Mouse (Mus musculus) CH12.LX (cell line): ENCODE data around the gene Sorcs3. TPM values are rescaled to one million over a fixed set of nuclear protein-coding genes. Genes with fewer than 3 reads are reported as not detected.

ENCODE experiments used
- DNase-seq: peaks from one replicate; pipeline ENCODE4 v3.0.0-alpha.2; 2013; ENCODE audit errors: extremely low read depth
- H3K27ac ChIP-seq: 2 replicates; pipeline ENCODE4 v1.5.1; 2012; ENCODE audit warnings: low read depth, mild to moderate bottlenecking, control low read depth, moderate library complexity; ENCODE audit not compliant: insufficient read depth
- H3K27me3 ChIP-seq: replicated peaks from 2 replicates; pipeline ENCODE3; 2012; ENCODE audit warnings: inconsistent platforms
- H3K36me3 ChIP-seq, 2 experiments: replicated peaks in 1 of 2; 2 replicates each; pipeline versions ENCODE3 to v1.6.1; 2012; ENCODE audit warnings: inconsistent platforms in 1 of 2, low read length in 1 of 2, mild to moderate bottlenecking in 1 of 2, mixed read lengths in 1 of 2, moderate library complexity in 1 of 2; ENCODE audit not compliant: control insufficient read depth in 1 of 2, insufficient read depth in 1 of 2
- H3K4me1 ChIP-seq, 2 experiments: 2 replicates each; pipeline ENCODE4 v1.6.1; 2012; ENCODE audit warnings: inconsistent platforms in 1 of 2, moderate library complexity in 1 of 2; ENCODE audit not compliant: insufficient read depth in 2 of 2, control insufficient read depth in 1 of 2
- H3K4me2 ChIP-seq: 2 replicates; pipeline ENCODE4 v1.6.1; 2012; ENCODE audit warnings: low read depth, mild to moderate bottlenecking, control low read depth; ENCODE audit not compliant: poor library complexity, insufficient read depth, severe bottlenecking
- H3K4me3 ChIP-seq, 3 experiments: fragments of 150-350 bp in 1 of 3; sonication (generic) in 1 of 3; replicated peaks in 1 of 3; 2 replicates each; pipeline versions ENCODE3 to v1.5.1; 2011 to 2012; ENCODE audit warnings: low read depth in 2 of 3, low read length in 2 of 3, mild to moderate bottlenecking in 2 of 3, moderate library complexity in 2 of 3, control low read depth in 1 of 3, improper control_type of control experiment in 1 of 3, inconsistent platforms in 1 of 3, mixed read lengths in 1 of 3; ENCODE audit not compliant: poor library complexity in 1 of 3
- H3K79me2 ChIP-seq: replicated peaks from 2 replicates; pipeline ENCODE4 v1.6.1; 2012; ENCODE audit warnings: mild to moderate bottlenecking, moderate library complexity; ENCODE audit not compliant: control insufficient read depth, poor library complexity, insufficient read depth, severe bottlenecking; ENCODE audit errors: extremely low read depth
- H3K9ac ChIP-seq: 2 replicates; pipeline ENCODE4 v1.6.1; 2012; ENCODE audit warnings: low read depth, mild to moderate bottlenecking, control low read depth, moderate library complexity; ENCODE audit not compliant: insufficient read depth
- H3K9me3 ChIP-seq: replicated peaks from 2 replicates; pipeline ENCODE3; 2012; ENCODE audit warnings: low read length, inconsistent platforms, mixed read lengths
- E2F4 ChIP-seq: IDR thresholded peaks from 2 replicates; pipeline ENCODE4 v1.6.1; 2011; ENCODE audit warnings: low read depth, low read length, improper control_type of control experiment; ENCODE audit not compliant: insufficient replicate concordance
- ETS1 ChIP-seq: conservative IDR thresholded peaks from 2 replicates; pipeline ENCODE4 v1.6.1; 2012; ENCODE audit warnings: low read depth, mild to moderate bottlenecking, inconsistent platforms, low read length, improper control_type of control experiment, moderate library complexity
- GABPA ChIP-seq: IDR thresholded peaks from 2 replicates; pipeline ENCODE4 v1.6.1; 2012; ENCODE audit warnings: low read depth, low read length, improper control_type of control experiment, inconsistent platforms; ENCODE audit not compliant: insufficient replicate concordance
- JUN ChIP-seq: IDR thresholded peaks from 2 replicates; pipeline ENCODE4 v1.6.1; 2011; ENCODE audit warnings: low read depth, mild to moderate bottlenecking, low read length, improper control_type of control experiment, moderate library complexity; ENCODE audit not compliant: insufficient read depth
- JUND ChIP-seq: conservative IDR thresholded peaks from 2 replicates; pipeline ENCODE4 v1.6.1; 2011; ENCODE audit warnings: low read depth, low read length, improper control_type of control experiment
- KAT2A ChIP-seq: IDR thresholded peaks from 2 replicates; pipeline ENCODE4 v1.6.1; 2012; ENCODE audit warnings: low read length, improper control_type of control experiment, inconsistent platforms; ENCODE audit not compliant: insufficient replicate concordance
- MEF2A ChIP-seq: IDR thresholded peaks from 2 replicates; pipeline ENCODE4 v1.6.1; 2014; ENCODE audit warnings: low read depth, mild to moderate bottlenecking, inconsistent platforms, low read length, improper control_type of control experiment, borderline replicate concordance
- NRF1 ChIP-seq: IDR thresholded peaks from 2 replicates; pipeline ENCODE4 v1.6.1; 2014; ENCODE audit warnings: low read depth, mild to moderate bottlenecking, inconsistent platforms, low read length, improper control_type of control experiment, moderate library complexity
- RAD21 ChIP-seq: IDR thresholded peaks from 2 replicates; pipeline ENCODE4 v1.6.1; 2011; ENCODE audit warnings: low read depth, mild to moderate bottlenecking, low read length, improper control_type of control experiment, moderate library complexity
- SIN3A ChIP-seq: IDR thresholded peaks from 2 replicates; pipeline ENCODE4 v1.6.1; 2012; ENCODE audit warnings: low read length, improper control_type of control experiment, inconsistent platforms
- SMC3 ChIP-seq: IDR thresholded peaks from 2 replicates; pipeline ENCODE4 v1.6.1; 2011; ENCODE audit warnings: low read depth, low read length, improper control_type of control experiment
- TBP ChIP-seq: conservative IDR thresholded peaks from 2 replicates; pipeline ENCODE4 v1.6.1; 2011; ENCODE audit warnings: low read depth, low read length, improper control_type of control experiment
- TCF12 ChIP-seq: IDR thresholded peaks from 2 replicates; pipeline ENCODE4 v1.6.1; 2014; ENCODE audit warnings: low read depth, mild to moderate bottlenecking, inconsistent platforms, low read length, improper control_type of control experiment
- USF1 ChIP-seq: IDR thresholded peaks from 2 replicates; pipeline ENCODE4 v1.6.1; 2014; ENCODE audit warnings: low read depth, mild to moderate bottlenecking, inconsistent platforms, low read length, improper control_type of control experiment
- ZC3H11A ChIP-seq: IDR thresholded peaks from 2 replicates; pipeline ENCODE4 v1.6.1; 2012; ENCODE audit warnings: low read depth, mild to moderate bottlenecking, inconsistent platforms, low read length, improper control_type of control experiment
- ZKSCAN1 ChIP-seq: IDR thresholded peaks from 2 replicates; pipeline ENCODE4 v1.6.1; 2012; ENCODE audit warnings: low read depth, inconsistent platforms, low read length, improper control_type of control experiment, borderline replicate concordance
- ZMIZ1 ChIP-seq: IDR thresholded peaks from 2 replicates; pipeline ENCODE4 v1.6.1; 2012; ENCODE audit warnings: low read depth, mild to moderate bottlenecking, inconsistent platforms, low read length, improper control_type of control experiment
- ZNF384 ChIP-seq: IDR thresholded peaks from 2 replicates; pipeline ENCODE4 v1.6.1; 2012; ENCODE audit warnings: low read depth, low read length, improper control_type of control experiment, inconsistent platforms
- dilution Hi-C: fragments of 300-500 bp; cut with MboI; formaldehyde crosslinking; loops from 2 replicates; pipeline ENCODE4 v1.14.3; 2020; ENCODE audit warnings: low sequenced_read_pairs; ENCODE audit not compliant: extremely low pct_unique_long_range_greater_than_20kb, extremely low pct_ligation_motif_present
- in situ Hi-C: fragments of 300-500 bp; cut with MboI; formaldehyde crosslinking; loops from 3 replicates; pipeline ENCODE4 v1.14.3; 2019; ENCODE audit warnings: low sequenced_read_pairs, low pct_ligation_motif_present, low pct_unique_long_range_greater_than_20kb, mixed read lengths
- polyA plus RNA-seq: library from polyadenylated mRNA; unstranded; fragments of >175 nt; gene quantifications from 2 replicates; pipeline ENCODE4 v1.2.1, GENCODE M21; 2012; ENCODE audit warnings: low read depth; ENCODE audit not compliant: insufficient read length
- total RNA-seq, 2 experiments: library from RNA; depleted of rRNA; stranded (reverse); fragments of 300-350 nt in 1 of 2; fragments of >200 nt in 1 of 2; gene quantifications; 2 replicates each; pipeline ENCODE4 v1.2.3; 2012 to 2014

Sorcs3 gene
- total and polyA plus RNA-seq, 3 experiments = not detected

- dilution Hi-C loops (no loop called here), in situ Hi-C loops (no loop called here)
- Histone ChIP-seq H3K27me3 (no peaks in the 10 kb centered on the region), H3K27ac (no peak overlapping the region), H3K79me2 (no peaks in the 10 kb centered on the region), H3K4me3 (no peak overlapping the region), H3K36me3 (no peaks in the 10 kb centered on the region), H3K4me1 (no peaks in the 10 kb centered on the region), H3K9ac (no peak overlapping the region), H3K4me2 (no peak overlapping the region), H3K9me3 (peaks cover 62% of the 10 kb centered on the region)
- no peak for TF ChIP-seq ETS1
- TF ChIP-seq SIN3A = no peak
- no peak for TF ChIP-seq ZMIZ1
- no peak for TF ChIP-seq USF1
- TF ChIP-seq SMC3 = no peak
- no peak for TF ChIP-seq RAD21
- TF ChIP-seq TBP = no peak
- no peak for TF ChIP-seq TCF12
- no peak for TF ChIP-seq ZC3H11A
- TF ChIP-seq GABPA = no peak
- no peak for TF ChIP-seq ZNF384
- no peak for TF ChIP-seq ZKSCAN1
- no peak for DNase-seq
These were observed 199.1 kb downstream of the Sorcs3 start for GRCm38 (mm10) chr19:48404774-48405495.

GRCm38 (mm10) chr19:48408221-48408620, 202.4 kb downstream of the Sorcs3 start:
- H3K4me1 ChIP-seq = no peaks in the 10 kb centered on the region
- no peaks in the 10 kb centered on the region for H3K27me3 ChIP-seq
- DNase-seq = no peak
- peaks cover 69% of the 10 kb centered on the region for H3K9me3 ChIP-seq
- dilution Hi-C loops = no loop called here
- no peak for TF ChIP-seq MEF2A
- no peak for TF ChIP-seq KAT2A
- TF ChIP-seq E2F4 = no peak
- no peak for TF ChIP-seq NRF1
- no peak for TF ChIP-seq JUND
- TF ChIP-seq ZKSCAN1 = no peak
- TF ChIP-seq JUN = no peak
- TF ChIP-seq ZMIZ1 = no peak
- H3K27ac ChIP-seq = no peak overlapping the region
- no peak overlapping the region for H3K4me2 ChIP-seq
- H3K4me3 ChIP-seq = no peak overlapping the region
- H3K79me2 ChIP-seq = no peaks in the 10 kb centered on the region
- in situ Hi-C loops = no loop called here
- no peaks in the 10 kb centered on the region for H3K36me3 ChIP-seq
- no peak overlapping the region for H3K9ac ChIP-seq
